Mouse (Mus musculus) embryonic facial prominence, embryonic 12.5 days (tissue): ENCODE data around the gene 2900026A02Rik. TPM values are rescaled to one million over a fixed set of nuclear protein-coding genes. Genes with fewer than 3 reads are reported as not detected.

Source experiments
- ATAC-seq: fragments of 200-750 bp; cut with Nextera tagmentation; 2 replicates; pipeline ENCODE4 v1.8.0; 2017; ENCODE audit not compliant: insufficient number of reproducible peaks, insufficient read depth, low FRiP score, low TSS enrichment
- H3K27ac ChIP-seq: fragments of 300-500 bp; sonication (generic); 2 replicates; pipeline ENCODE4 v1.5.1; 2016; ENCODE audit warnings: mild to moderate bottlenecking
- H3K27me3 ChIP-seq: fragments of 300-500 bp; sonication (generic); 2 replicates; pipeline ENCODE4 v1.6.1; 2016; ENCODE audit warnings: mild to moderate bottlenecking, moderate library complexity
- H3K36me3 ChIP-seq: fragments of 300-500 bp; sonication (generic); 2 replicates; pipeline ENCODE4 v1.6.1; 2016; ENCODE audit warnings: mild to moderate bottlenecking
- H3K4me1 ChIP-seq: fragments of 300-500 bp; sonication (generic); 2 replicates; pipeline ENCODE4 v1.6.1; 2016
- H3K4me2 ChIP-seq: fragments of 300-500 bp; sonication (generic); replicated peaks from 2 replicates; pipeline ENCODE4 v1.6.1; 2016; ENCODE audit warnings: mild to moderate bottlenecking, moderate library complexity
- H3K4me3 ChIP-seq: fragments of 300-500 bp; sonication (generic); 2 replicates; pipeline ENCODE4 v1.5.1; 2016; ENCODE audit warnings: mild to moderate bottlenecking
- H3K9ac ChIP-seq: fragments of 300-500 bp; sonication (generic); 2 replicates; pipeline ENCODE4 v1.6.1; 2016; ENCODE audit warnings: mild to moderate bottlenecking, moderate library complexity
- H3K9me3 ChIP-seq: fragments of 300-500 bp; sonication (generic); 2 replicates; pipeline ENCODE4 v1.6.1; 2016; ENCODE audit warnings: mild to moderate bottlenecking, moderate library complexity
- WGBS: fragments of 180-500 bp; shearing (Covaris S2); methylation state at CpG from one replicate; pipeline ENCODE4 v1.1.7; 2016; 5-methylcytosine and 5-hydroxymethylcytosine counted together
- polyA plus RNA-seq: library from polyadenylated mRNA; unstranded; fragments of >200 nt; fragmentation: Nextera tagmentation; extraction: Ambion mirVana; gene quantifications from 2 replicates; pipeline ENCODE4 v1.2.1, GENCODE M21; 2016

The 2900026A02Rik gene
- polyA plus RNA-seq, 1 experiment from 2014 or later, result 5.8 TPM

- WGBS, result 90% methylated on average over 11 of the region's 11 CpGs
These were observed 50.8 kb downstream of the 2900026A02Rik start for GRCm38 (mm10) chr5:113170064-113170754.

GRCm38 (mm10) chr5:113167733-113168132, 53.3 kb downstream of the 2900026A02Rik start:
- peaks cover 24% of the 10 kb centered on the region for H3K4me1 ChIP-seq
- no peaks in the 10 kb centered on the region for H3K36me3 ChIP-seq
- no peaks in the 10 kb centered on the region for H3K9me3 ChIP-seq
- no peak overlapping the region for H3K9ac ChIP-seq
- H3K27me3 ChIP-seq, result no peaks in the 10 kb centered on the region
- H3K4me3 ChIP-seq, result no peak overlapping the region
- ATAC-seq, result no peak
- no peak overlapping the region for H3K4me2 ChIP-seq
- 39% methylated on average over 2 of the region's 2 CpGs for WGBS
- H3K27ac ChIP-seq, result no peak overlapping the region

More at GRCm38 (mm10) chr5:113170064-113170754, 50.8 kb downstream of the 2900026A02Rik start:
- no peak overlapping the region for H3K27ac ChIP-seq
- no peaks in the 10 kb centered on the region for H3K9me3 ChIP-seq
- no peaks in the 10 kb centered on the region for H3K36me3 ChIP-seq
- H3K4me2 ChIP-seq, result no peak overlapping the region
- ATAC-seq, result no peak
- peaks cover under 1% of the 10 kb centered on the region for H3K4me1 ChIP-seq
- no peak overlapping the region for H3K9ac ChIP-seq
- no peak overlapping the region for H3K4me3 ChIP-seq
- no peaks in the 10 kb centered on the region for H3K27me3 ChIP-seq

GRCm38 (mm10) chr5:113165481-113165880, 55.6 kb downstream of the 2900026A02Rik start:
- Histone ChIP-seq H3K27ac (peak overlapping the region; percentile 25; the same call in 1 of the 2 replicates), H3K9ac (no peak overlapping the region), H3K36me3 (no peaks in the 10 kb centered on the region), H3K4me1 (peaks cover 34% of the 10 kb centered on the region), H3K27me3 (no peaks in the 10 kb centered on the region), H3K4me2 (no peak overlapping the region), H3K4me3 (no peak overlapping the region), H3K9me3 (no peaks in the 10 kb centered on the region)
- WGBS, result 45% methylated on average over 11 of the region's 11 CpGs
- ATAC-seq, result no peak

- Histone ChIP-seq H3K4me1 (peaks cover 34% of the 10 kb centered on the region), H3K4me2 (no peak overlapping the region), H3K4me3 (no peak overlapping the region), H3K9ac (no peak overlapping the region), H3K27ac (peak overlapping the region; percentile 25; the same call in 1 of the 2 replicates), H3K27me3 (no peaks in the 10 kb centered on the region), H3K9me3 (no peaks in the 10 kb centered on the region), H3K36me3 (no peaks in the 10 kb centered on the region)
- peak; percentile 65 for ATAC-seq
- 6% methylated on average over 16 of the region's 16 CpGs for WGBS
These were observed 56.1 kb downstream of the 2900026A02Rik start for GRCm38 (mm10) chr5:113164873-113165441.

GRCm38 (mm10) chr5:113164448-113164847, 56.6 kb downstream of the 2900026A02Rik start:
- H3K9ac ChIP-seq, result no peak overlapping the region
- no peak overlapping the region for H3K27ac ChIP-seq
- WGBS, result 24% methylated on average over 9 of the region's 9 CpGs
- no peak for ATAC-seq
- H3K4me2 ChIP-seq, result no peak overlapping the region
- H3K27me3 ChIP-seq, result no peaks in the 10 kb centered on the region
- no peaks in the 10 kb centered on the region for H3K36me3 ChIP-seq
- no peaks in the 10 kb centered on the region for H3K9me3 ChIP-seq
- H3K4me3 ChIP-seq, result no peak overlapping the region
- H3K4me1 ChIP-seq, result peaks cover 34% of the 10 kb centered on the region

- WGBS, result 2% methylated on average over 13 of the region's 13 CpGs
- Histone ChIP-seq H3K4me1 (peaks cover 43% of the 10 kb centered on the region), H3K27ac (peak overlapping the region; percentile 54), H3K4me3 (peak overlapping the region; percentile 32), H3K27me3 (no peaks in the 10 kb centered on the region), H3K36me3 (no peaks in the 10 kb centered on the region), H3K9me3 (no peaks in the 10 kb centered on the region), H3K9ac (peak overlapping the region; percentile 36; the same call in 1 of the 2 replicates), H3K4me2 (peak overlapping the region; percentile 60)
- no peak for ATAC-seq
These were observed 57.9 kb downstream of the 2900026A02Rik start for GRCm38 (mm10) chr5:113163116-113163515.

- Histone ChIP-seq H3K4me1 (peaks cover 47% of the 10 kb centered on the region), H3K9ac (peak overlapping the region; percentile 36; the same call in 1 of the 2 replicates)
- WGBS, result 8% methylated on average over 9 of the region's 9 CpGs
These were observed 58.3 kb downstream of the 2900026A02Rik start for GRCm38 (mm10) chr5:113162699-113163098.

GRCm38 (mm10) chr5:113161576-113161975, 59.5 kb downstream of the 2900026A02Rik start:
- Histone ChIP-seq H3K27ac (no peak overlapping the region), H3K9me3 (no peaks in the 10 kb centered on the region), H3K4me1 (peaks cover 50% of the 10 kb centered on the region), H3K27me3 (no peaks in the 10 kb centered on the region), H3K9ac (no peak overlapping the region), H3K4me2 (no peak overlapping the region), H3K36me3 (no peaks in the 10 kb centered on the region), H3K4me3 (no peak overlapping the region)
- ATAC-seq, result no peak
- WGBS, result 85% methylated on average over 6 of the region's 6 CpGs

More at GRCm38 (mm10) chr5:113162699-113163098, 58.3 kb downstream of the 2900026A02Rik start:
- Histone ChIP-seq H3K4me3 (peak overlapping the region; percentile 32), H3K36me3 (no peaks in the 10 kb centered on the region), H3K27ac (peak overlapping the region; percentile 54), H3K9me3 (no peaks in the 10 kb centered on the region), H3K4me2 (peak overlapping the region; percentile 60), H3K27me3 (no peaks in the 10 kb centered on the region)
- no peak for ATAC-seq

GRCm38 (mm10) chr5:113160320-113160719, 60.7 kb downstream of the 2900026A02Rik start:
- H3K27ac ChIP-seq, result no peak overlapping the region

GRCm38 (mm10) chr5:113158759-113159355, 62.2 kb downstream of the 2900026A02Rik start:
- 30% methylated on average over 8 of the region's 8 CpGs for WGBS
- no peak overlapping the region for H3K4me2 ChIP-seq
- H3K27me3 ChIP-seq, result no peaks in the 10 kb centered on the region
- no peaks in the 10 kb centered on the region for H3K9me3 ChIP-seq
- H3K4me1 ChIP-seq, result peaks cover 36% of the 10 kb centered on the region
- 0 out of 2 replicates have a peak overlapping the region, but pooled peaks have one; percentile 9 for H3K27ac ChIP-seq
- no peaks in the 10 kb centered on the region for H3K36me3 ChIP-seq
- no peak for ATAC-seq
- H3K4me3 ChIP-seq, result no peak overlapping the region
- no peak overlapping the region for H3K9ac ChIP-seq

More at GRCm38 (mm10) chr5:113160320-113160719, 60.7 kb downstream of the 2900026A02Rik start:
- no peak for ATAC-seq
- no peak overlapping the region for H3K4me3 ChIP-seq
- no peaks in the 10 kb centered on the region for H3K36me3 ChIP-seq
- H3K9ac ChIP-seq, result no peak overlapping the region
- 68% methylated on average over 10 of the region's 10 CpGs for WGBS
- no peak overlapping the region for H3K4me2 ChIP-seq
- H3K27me3 ChIP-seq, result no peaks in the 10 kb centered on the region
- H3K4me1 ChIP-seq, result peaks cover 50% of the 10 kb centered on the region
- H3K9me3 ChIP-seq, result no peaks in the 10 kb centered on the region

GRCm38 (mm10) chr5:113157588-113157987, 63.4 kb downstream of the 2900026A02Rik start:
- Histone ChIP-seq H3K9ac (no peak overlapping the region), H3K4me2 (no peak overlapping the region), H3K36me3 (no peaks in the 10 kb centered on the region), H3K4me1 (peaks cover 35% of the 10 kb centered on the region), H3K9me3 (no peaks in the 10 kb centered on the region), H3K4me3 (no peak overlapping the region), H3K27ac (peak overlapping the region; percentile 9; the same call in 1 of the 2 replicates), H3K27me3 (no peaks in the 10 kb centered on the region)
- no peak for ATAC-seq
- 44% methylated on average over 10 of the region's 10 CpGs for WGBS
